Mouse (Mus musculus) heart, postnatal 25 days (tissue): ENCODE data around the gene Gm16381. TPM values are rescaled to one million over a fixed set of nuclear protein-coding genes. Genes with fewer than 3 reads are reported as not detected.
"Not testable (repeated sequence)": the region's sequence is repeated elsewhere in the genome, so short reads cannot be mapped to it uniquely, and the experiment has no call there.

ENCODE experiments used
- DNase-seq: peaks from one replicate; pipeline ENCODE4 v3.0.0; 2022; ENCODE audit warnings: low spot score
- intact Hi-C: fragments of 180-260 bp; cut with DNase I; formaldehyde crosslinking; loops from one replicate; pipeline ENCODE4 v1.15.1; 2025
- total RNA-seq, 2 experiments: library from RNA; stranded (reverse); gene quantifications; 2 replicates each; pipeline ENCODE4 v1.2.3; 2021

The Gm16381 gene
- total RNA-seq = not detected

DNA sequence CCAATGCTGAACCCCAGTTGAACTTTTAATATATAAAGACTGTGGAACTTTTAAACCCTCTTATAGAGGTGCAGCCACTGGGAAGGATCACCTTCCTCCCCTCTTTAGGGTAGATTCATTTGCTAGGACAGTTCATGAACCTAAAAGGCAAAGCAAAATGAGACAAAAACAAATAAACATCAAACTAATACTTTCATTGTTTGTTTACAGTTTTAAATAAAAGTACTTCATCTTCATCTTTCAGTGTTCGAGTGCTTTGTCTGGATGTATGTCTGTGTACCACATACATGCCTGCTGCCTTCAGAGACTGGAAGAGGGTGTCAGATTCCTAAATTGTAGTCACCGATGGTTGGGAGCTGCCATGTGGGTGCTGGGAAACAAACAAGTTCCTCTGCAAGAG is at the start of gene Gm16381:
Gene Gm16381 (minus strand): TSS at position 101 of the 400 bp plus-strand sequence.
- DNase-seq, intact Hi-C loops: not testable (repeated sequence)

DNA sequence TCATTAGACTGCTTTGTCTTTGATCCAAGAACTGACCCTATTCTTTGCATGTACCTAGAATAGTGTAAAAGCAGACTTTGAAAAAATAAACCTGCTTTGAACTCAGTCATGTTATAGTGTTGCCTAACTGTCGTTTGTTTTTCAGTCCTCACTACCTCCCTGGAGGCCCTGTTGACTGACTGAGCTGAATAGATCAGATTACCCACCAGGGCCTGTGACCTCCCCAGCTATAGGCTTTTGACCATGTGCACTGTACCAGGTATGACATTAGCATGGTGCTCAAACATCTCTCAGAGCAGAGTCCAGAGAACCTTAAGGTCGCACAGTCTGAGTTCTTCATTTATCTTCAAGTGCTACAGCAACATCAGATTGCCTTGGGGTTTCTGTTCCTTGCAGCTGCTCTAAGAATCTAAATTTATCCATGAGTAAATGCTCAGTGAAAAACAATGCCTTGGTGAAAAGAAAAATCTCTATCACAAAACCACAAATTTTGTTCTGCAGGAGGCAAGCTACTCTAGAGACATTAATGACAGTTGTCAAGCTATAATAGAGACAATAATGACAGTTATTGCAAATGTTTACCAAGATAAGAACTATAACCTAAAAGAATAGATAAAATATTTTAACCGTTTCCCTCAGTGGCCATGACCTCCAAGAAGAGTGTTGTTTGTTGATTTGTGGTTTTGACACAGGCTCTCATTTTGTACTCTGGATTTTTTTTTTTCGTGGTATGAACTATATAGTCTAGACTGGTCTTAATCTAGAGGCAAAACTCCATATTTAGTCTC is 8.7 kb upstream of the Gm16381 start:
- DNase-seq, intact Hi-C loops: not testable (repeated sequence)

DNA sequence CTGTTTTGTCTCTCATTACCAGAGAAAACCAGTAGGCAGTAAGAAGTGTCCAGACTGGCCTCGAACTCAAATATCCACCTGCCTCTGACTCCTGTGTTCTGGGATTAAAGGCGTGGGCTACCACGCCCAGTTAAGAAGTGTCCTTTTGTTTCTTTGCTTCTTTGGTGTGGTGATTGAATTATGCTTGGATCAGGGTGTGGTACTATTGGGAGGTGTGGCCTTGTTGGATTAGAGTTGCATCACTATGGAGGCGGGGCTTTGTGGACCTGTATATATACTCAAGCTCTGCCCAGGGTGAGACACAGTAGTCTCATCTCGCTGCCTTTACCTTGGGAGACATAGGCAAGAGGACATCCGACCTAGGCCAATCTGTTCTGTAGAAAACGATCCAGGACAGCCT is 25.9 kb downstream of the Gm16381 start, which contains the start of gene Gm4027:
Gene Gm4027 (plus strand): TSS at position 301 of the 400 bp plus-strand sequence.
- intact Hi-C loops, DNase-seq: not testable (repeated sequence)

DNA sequence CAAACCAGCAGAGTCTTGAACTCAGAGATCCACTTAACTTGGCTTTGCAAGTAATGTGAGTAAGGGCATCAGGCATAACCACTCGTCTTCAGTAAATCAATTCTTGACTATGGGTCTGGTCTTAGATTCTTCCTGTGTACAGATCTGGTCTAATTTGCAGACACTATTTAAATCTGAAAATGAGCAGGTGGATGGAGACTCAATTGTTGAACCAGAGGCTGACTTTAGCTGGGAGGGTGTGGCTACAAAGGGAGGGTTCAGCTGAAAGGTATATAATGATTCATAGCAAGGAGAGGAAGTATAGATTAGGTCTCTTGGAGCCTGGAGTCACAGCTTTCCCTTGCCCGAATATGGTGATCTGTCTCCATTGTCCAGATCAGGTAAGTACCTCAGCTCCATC is 42.0 kb downstream of the Gm16381 start, which contains the start of gene Oog1:
Gene Oog1 (plus strand): TSS at position 301 of the 400 bp plus-strand sequence.
- DNase-seq, intact Hi-C loops: not testable (repeated sequence)

DNA sequence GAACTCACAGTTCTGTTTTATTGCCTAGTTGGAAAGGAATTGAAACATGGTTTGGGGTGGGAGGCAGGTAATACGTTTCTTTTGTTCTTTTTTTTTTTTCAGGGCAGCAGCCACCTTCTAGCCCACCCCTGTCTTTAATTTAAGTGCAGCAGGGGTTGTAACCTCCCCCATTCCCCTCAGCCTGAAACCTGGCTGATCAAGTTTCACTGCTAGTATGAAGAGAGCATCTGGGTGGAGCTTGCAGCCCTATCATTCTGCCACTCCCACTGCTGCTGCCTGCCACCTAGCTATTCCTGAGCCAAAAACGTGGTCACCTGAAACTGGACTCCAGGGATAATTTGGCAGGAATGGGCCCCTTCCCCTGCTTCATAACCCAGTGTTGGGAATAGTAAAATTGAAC is 43.0 kb downstream of the Gm16381 start:
- intact Hi-C loops, DNase-seq: not testable (repeated sequence)

Other genes starting within 250 kb of the Gm16381 start
- gene Slirp, start 200.7 kb downstream of the Gm16381 start, total RNA-seq = 100 to 1,000 TPM; 169 to 172 TPM
- gene Alkbh1, start 200.6 kb downstream of the Gm16381 start, total RNA-seq = 10 to 100 TPM in 1 of 2 experiments, 1 to 10 TPM in 1; 9.5 to 13.1 TPM
- 10 to 100 TPM; 41.6 to 44.4 TPM for gene Snw1, start 172.3 kb downstream of the Gm16381 start, total RNA-seq
- gene Gm5788, start 149.9 kb downstream of the Gm16381 start, total RNA-seq = not detected
- gene Gm8300, start 130.3 kb downstream of the Gm16381 start, total RNA-seq = not detected
- not detected for gene Oog1, start 41.9 kb downstream of the Gm16381 start, total RNA-seq
- not detected for gene Gm4027, start 25.8 kb downstream of the Gm16381 start, total RNA-seq
- not detected for gene Gm21319, start 131.1 kb upstream of the Gm16381 start, total RNA-seq
- not detected for gene Gm21936, start 150.9 kb upstream of the Gm16381 start, total RNA-seq
- not detected for gene BB287469, start 172.0 kb upstream of the Gm16381 start, total RNA-seq
- not detected for gene Gm2001, start 197.7 kb upstream of the Gm16381 start, total RNA-seq
- not detected for gene Gm2016, start 229.5 kb upstream of the Gm16381 start, total RNA-seq